Mouse (Mus musculus) right cerebral cortex, postnatal 10 days (tissue): ENCODE results near the gene Strn4.

ENCODE experiments used
- DNase-seq, 2 experiments: peaks; one replicate each; pipeline ENCODE4 v3.0.0; 2021; ENCODE audit warnings: low spot score in 2 of 2

The Strn4 gene

GRCm38 (mm10) chr7:16841561-16842560, 26.2 kb downstream of the Strn4 start:
- DNase-seq, result no peak

GRCm38 (mm10) chr7:16842645-16843063, 27.0 kb downstream of the Strn4 start, which contains the start of gene Prkd2:
Prkd2 (plus strand) TSS chr7:16842902.
- peak; percentile 94 for DNase-seq

GRCm38 (mm10) chr7:16843441-16844171, 27.9 kb downstream of the Strn4 start:
- DNase-seq, result no peak

- no peak for DNase-seq
These were observed 29.0 kb downstream of the Strn4 start for GRCm38 (mm10) chr7:16844696-16845071.

GRCm38 (mm10) chr7:16845072-16845819, 29.6 kb downstream of the Strn4 start:
- DNase-seq, result no peak

- DNase-seq, result no peak
These were observed 30.1 kb downstream of the Strn4 start for GRCm38 (mm10) chr7:16845820-16846167.

GRCm38 (mm10) chr7:16846775-16847174, 31.1 kb downstream of the Strn4 start:
- DNase-seq, result no peak

GRCm38 (mm10) chr7:16847507-16847906, 31.8 kb downstream of the Strn4 start:
- DNase-seq, result no peak

- peak; percentile 80 to 82 for DNase-seq
These were observed 32.9 kb downstream of the Strn4 start for GRCm38 (mm10) chr7:16848579-16848978.

GRCm38 (mm10) chr7:16851636-16852035, 35.9 kb downstream of the Strn4 start:
- no peak for DNase-seq

GRCm38 (mm10) chr7:16853302-16853831, 37.7 kb downstream of the Strn4 start:
- DNase-seq, result no peak

- DNase-seq, result peak in 1 of 2 experiments; percentile 39
These were observed 42.6 kb downstream of the Strn4 start for GRCm38 (mm10) chr7:16858336-16858735.

- peak in 1 of 2 experiments; percentile 64 for DNase-seq
These were observed 44.4 kb downstream of the Strn4 start for GRCm38 (mm10) chr7:16859902-16860651.

- DNase-seq, result no peak
These were observed 51.8 kb downstream of the Strn4 start for GRCm38 (mm10) chr7:16867488-16867887.

GRCm38 (mm10) chr7:16869497-16869896, 53.8 kb downstream of the Strn4 start:
- DNase-seq, result peak; percentile 96 to 98

- no peak for DNase-seq
These were observed 55.9 kb downstream of the Strn4 start for GRCm38 (mm10) chr7:16871600-16871999.

GRCm38 (mm10) chr7:16872478-16872877, 56.8 kb downstream of the Strn4 start:
- DNase-seq, result no peak

- DNase-seq, result no peak
These were observed 57.7 kb downstream of the Strn4 start for GRCm38 (mm10) chr7:16873392-16873791.

GRCm38 (mm10) chr7:16874190-16874589, 58.5 kb downstream of the Strn4 start:
- peak; percentile 83 to 86 for DNase-seq

- DNase-seq, result peak; percentile 100
These were observed 59.1 kb downstream of the Strn4 start for GRCm38 (mm10) chr7:16874756-16875309.

GRCm38 (mm10) chr7:16875310-16875325, 59.4 kb downstream of the Strn4 start, which contains the start of gene Dact3:
Dact3 (plus strand) TSS chr7:16875317.
- no peak for DNase-seq
